Mouse (Mus musculus) lung, embryonic 14.5 days (tissue): ENCODE measurements around the gene Tbx5. TPM values are rescaled to one million over a fixed set of nuclear protein-coding genes. Genes with fewer than 3 reads are reported as not detected.

ENCODE experiments used
- ATAC-seq: fragments of 200-750 bp; cut with Nextera tagmentation; 2 replicates; pipeline ENCODE4 v1.8.0; 2017; ENCODE audit warnings: mild to moderate bottlenecking, moderate TSS enrichment, moderate library complexity; ENCODE audit not compliant: insufficient read depth
- DNase-seq: peaks from one replicate; pipeline ENCODE4 v3.0.0-alpha.2; 2015
- H3K27ac ChIP-seq: fragments of 300-500 bp; sonication (generic); 2 replicates; pipeline ENCODE4 v1.5.1; 2014; ENCODE audit warnings: low read depth, mild to moderate bottlenecking, moderate library complexity
- H3K27me3 ChIP-seq: fragments of 300-500 bp; sonication (generic); 2 replicates; pipeline ENCODE4 v1.6.1; 2014; ENCODE audit warnings: low read length, control low read depth; ENCODE audit not compliant: insufficient read depth
- H3K36me3 ChIP-seq: fragments of 300-500 bp; sonication (generic); 2 replicates; pipeline ENCODE4 v1.6.1; 2014; ENCODE audit warnings: control low read depth; ENCODE audit not compliant: insufficient read depth
- H3K4me1 ChIP-seq: fragments of 300-500 bp; sonication (generic); 2 replicates; pipeline ENCODE4 v1.6.1; 2014; ENCODE audit warnings: antibody characterized with exemption, control low read depth; ENCODE audit not compliant: insufficient read depth
- H3K4me2 ChIP-seq: fragments of 300-500 bp; sonication (generic); 2 replicates; pipeline ENCODE4 v1.6.1; 2014; ENCODE audit warnings: mild to moderate bottlenecking
- H3K4me3 ChIP-seq: fragments of 300-500 bp; sonication (generic); 2 replicates; pipeline ENCODE4 v1.5.1; 2014; ENCODE audit warnings: low read depth, low read length
- H3K9ac ChIP-seq: fragments of 300-500 bp; sonication (generic); 2 replicates; pipeline ENCODE4 v1.6.1; 2014
- H3K9me3 ChIP-seq: fragments of 300-500 bp; sonication (generic); 2 replicates; pipeline ENCODE4 v1.6.1; 2016; ENCODE audit warnings: low read depth, low read length, control low read depth
- CTCF ChIP-seq: IDR thresholded peaks from 2 replicates; pipeline ENCODE4 v1.5.1; 2016; ENCODE audit warnings: antibody characterized with exemption, low read depth
- WGBS: fragments of 180-500 bp; shearing (Covaris S2); extraction: QIAGEN DNeasy Blood & Tissue Kit; methylation state at CpG from one replicate; pipeline ENCODE4 v1.1.7; 2014; 5-methylcytosine and 5-hydroxymethylcytosine counted together
- polyA plus RNA-seq: library from polyadenylated mRNA; unstranded; fragments of >200 nt; fragmentation: Nextera tagmentation; extraction: Ambion mirVana; gene quantifications from 2 replicates; pipeline ENCODE4 v1.2.1, GENCODE M21; 2014

Gene Tbx5
- polyA plus RNA-seq, 1 experiment from 2014 or later, result 59.4 TPM

DNA sequence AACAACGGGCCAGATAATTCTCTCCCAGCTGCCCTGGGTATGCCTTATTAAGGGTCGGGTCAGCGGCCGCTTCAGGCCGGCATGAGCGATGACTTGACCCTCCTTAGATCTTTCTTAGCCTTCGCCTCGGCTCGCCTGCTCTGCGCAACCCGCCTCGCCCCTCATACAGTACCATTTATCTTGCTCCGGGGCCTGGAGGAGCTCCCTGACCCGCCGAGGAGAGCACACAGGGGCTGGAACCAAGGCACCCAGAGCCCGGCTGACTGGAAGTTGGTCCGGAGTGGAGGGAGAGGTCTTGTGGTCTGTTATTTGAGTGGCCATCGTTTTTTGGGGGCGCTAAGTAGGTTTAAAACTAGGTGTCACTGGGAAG, 4.8 kb downstream of the Tbx5 start:
- Histone ChIP-seq H3K4me1 (no peaks in the 10 kb centered on the region), H3K4me3 (peak overlapping the region; percentile 63), H3K27me3 (peaks cover 61% of the 10 kb centered on the region), H3K36me3 (peaks cover 45% of the 10 kb centered on the region), H3K27ac (peak overlapping the region; percentile 97), H3K9ac (peak overlapping the region; percentile 98), H3K4me2 (peak overlapping the region; percentile 84), H3K9me3 (no peaks in the 10 kb centered on the region)
- ATAC-seq (no peak), DNase-seq (peak; percentile 53)
- 1% methylated on average over 19 of the region's 19 CpGs for WGBS
- no peak for TF ChIP-seq CTCF

DNA sequence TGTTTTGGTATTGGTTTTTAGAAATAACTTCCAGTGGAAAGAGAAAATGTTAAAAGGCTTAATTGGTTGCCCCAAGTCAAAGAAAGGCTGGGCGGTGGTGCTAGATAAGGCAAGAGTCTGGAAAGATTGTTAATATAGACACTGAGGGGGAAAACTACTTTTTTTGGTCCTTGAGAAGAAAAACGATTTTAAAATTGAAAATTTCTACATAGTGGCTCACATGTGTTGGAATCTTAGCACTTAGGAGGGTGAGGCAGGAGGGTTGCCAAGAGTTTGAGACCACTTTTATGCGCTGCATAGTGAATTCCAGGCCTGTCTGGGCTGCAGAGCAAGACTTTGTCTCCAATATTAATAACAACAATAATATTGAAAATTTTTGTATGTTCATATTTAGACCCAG, 5.4 kb downstream of the Tbx5 start:
- H3K27ac ChIP-seq, result peak overlapping the region; percentile 97
- peaks cover 51% of the 10 kb centered on the region for H3K36me3 ChIP-seq
- H3K9me3 ChIP-seq, result no peaks in the 10 kb centered on the region
- H3K4me2 ChIP-seq, result peak overlapping the region; percentile 84
- H3K4me3 ChIP-seq, result peak overlapping the region; percentile 63
- no peaks in the 10 kb centered on the region for H3K4me1 ChIP-seq
- TF ChIP-seq CTCF, result no peak
- peak; percentile 64 for DNase-seq
- peaks cover 58% of the 10 kb centered on the region for H3K27me3 ChIP-seq
- H3K9ac ChIP-seq, result peak overlapping the region; percentile 98
- WGBS, result 8% methylated on average over 3 of the region's 3 CpGs
- no peak for ATAC-seq

DNA sequence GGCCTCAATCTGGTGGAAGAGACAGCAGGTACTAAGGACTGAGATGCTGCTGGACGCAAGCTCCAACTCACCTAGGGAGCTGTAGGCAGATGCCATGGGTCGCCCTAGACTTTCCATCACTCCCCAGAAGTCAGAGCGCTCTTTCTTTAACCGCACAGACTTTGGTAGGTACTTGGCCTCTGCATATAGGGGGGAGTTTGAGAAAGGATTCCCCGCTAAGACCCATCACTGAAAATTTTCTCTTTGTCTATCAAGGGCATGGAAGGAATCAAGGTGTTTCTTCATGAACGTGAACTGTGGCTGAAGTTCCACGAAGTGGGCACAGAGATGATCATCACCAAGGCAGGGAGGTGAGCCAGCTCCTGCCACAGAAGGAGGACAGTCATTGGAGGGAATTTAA, 6.0 kb downstream of the Tbx5 start:
- H3K9me3 ChIP-seq, result no peaks in the 10 kb centered on the region
- no peak for DNase-seq
- H3K4me1 ChIP-seq, result no peaks in the 10 kb centered on the region
- TF ChIP-seq CTCF, result no peak
- H3K27me3 ChIP-seq, result peaks cover 55% of the 10 kb centered on the region
- H3K4me2 ChIP-seq, result peak overlapping the region; percentile 84
- WGBS, result 8% methylated on average over 7 of the region's 7 CpGs
- no peak for ATAC-seq
- peak overlapping the region; percentile 98 for H3K9ac ChIP-seq
- H3K4me3 ChIP-seq, result peak overlapping the region; percentile 63
- peak overlapping the region; percentile 97 for H3K27ac ChIP-seq
- H3K36me3 ChIP-seq, result peaks cover 56% of the 10 kb centered on the region

DNA sequence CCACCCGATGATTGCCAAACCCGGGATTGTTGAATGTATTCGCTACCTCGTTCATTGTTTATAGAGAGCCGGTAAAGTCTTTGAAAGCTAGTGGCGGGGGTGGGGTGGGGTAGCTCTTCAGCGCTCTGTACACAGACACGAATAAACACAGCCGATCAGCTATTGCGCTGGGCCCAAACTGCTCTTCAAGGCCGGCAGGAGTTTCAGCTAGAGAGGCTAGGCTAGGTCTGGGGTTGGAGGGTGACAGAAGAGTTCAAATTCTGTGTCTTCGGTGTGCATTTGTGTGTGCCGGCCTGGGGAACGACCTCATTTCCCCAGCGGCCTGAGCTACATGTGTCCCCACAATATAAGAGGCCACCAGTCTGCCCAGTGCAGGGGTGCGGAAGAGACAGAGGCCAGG, 6.7 kb downstream of the Tbx5 start:
- Histone ChIP-seq H3K9ac (peak overlapping the region; percentile 98), H3K9me3 (no peaks in the 10 kb centered on the region), H3K4me3 (peak overlapping the region; percentile 63), H3K27ac (peak overlapping the region; percentile 97), H3K4me1 (peaks cover under 1% of the 10 kb centered on the region; the same call in 1 of the 2 replicates), H3K4me2 (peak overlapping the region; percentile 84), H3K36me3 (peaks cover 62% of the 10 kb centered on the region), H3K27me3 (peaks cover 59% of the 10 kb centered on the region)
- no peak for ATAC-seq
- peak; percentile 70 for DNase-seq
- 2% methylated on average over 16 of the region's 16 CpGs for whole genome bisulfite sequencing
- no peak for TF ChIP-seq CTCF

DNA sequence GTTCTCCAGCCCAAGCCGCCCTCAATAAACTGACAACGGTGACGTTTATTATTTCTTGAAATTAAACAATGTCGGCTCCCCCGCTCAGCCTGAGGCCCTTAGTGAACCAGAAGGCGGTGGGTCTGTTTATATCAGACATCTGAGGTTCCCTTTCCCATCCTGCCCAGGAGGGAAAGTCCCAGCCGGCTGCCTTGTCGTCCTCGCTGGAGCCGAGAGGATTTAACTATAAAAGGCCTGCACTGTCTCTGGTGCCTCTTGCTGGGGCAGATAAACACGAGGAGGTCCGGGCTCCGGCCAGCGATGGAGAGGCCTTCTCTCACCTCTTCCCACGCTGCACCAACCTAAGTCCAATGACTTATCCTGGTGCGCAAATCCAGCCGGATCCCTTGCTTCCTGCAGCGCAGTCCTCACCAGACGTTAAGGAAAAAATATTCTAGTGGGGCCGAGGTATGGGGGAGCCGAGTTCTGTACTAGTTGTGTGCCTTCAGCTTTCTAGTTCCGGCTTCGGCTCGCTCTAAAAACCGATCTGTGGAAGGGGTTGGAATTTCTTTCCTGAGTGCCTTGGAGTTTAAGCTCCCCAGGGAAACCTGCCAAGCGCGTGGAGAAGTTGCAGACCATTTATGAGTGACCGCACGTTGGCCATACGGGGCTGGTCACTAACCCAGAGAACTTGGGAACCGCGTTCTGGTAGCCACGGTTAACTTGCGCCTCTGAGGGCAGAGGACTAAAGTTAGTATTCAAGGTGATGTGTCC, 7.3 kb downstream of the Tbx5 start:
- peak; percentile 65 for DNase-seq

DNA sequence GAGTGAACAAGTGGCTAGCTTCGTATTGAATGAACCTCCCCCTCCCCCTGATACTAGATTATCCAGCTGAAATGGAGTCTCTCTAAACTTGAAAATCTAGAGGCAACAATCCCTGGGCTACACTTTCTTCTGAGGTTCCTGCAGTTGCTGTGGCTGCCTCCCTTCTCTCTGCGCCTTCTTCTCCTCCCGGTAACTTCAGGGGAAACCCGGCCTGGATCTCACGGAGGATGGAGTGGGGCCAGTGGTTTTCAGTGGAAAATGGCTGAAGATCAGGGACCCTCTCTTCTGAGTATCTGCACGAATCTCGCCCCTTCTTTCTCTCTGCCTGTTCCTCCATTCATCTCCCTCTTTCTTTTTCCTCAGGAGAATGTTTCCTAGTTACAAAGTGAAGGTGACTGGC, 7.9 kb downstream of the Tbx5 start:
- Histone ChIP-seq H3K27ac (peak overlapping the region; percentile 97), H3K9ac (peak overlapping the region; percentile 98), H3K27me3 (peaks cover 57% of the 10 kb centered on the region), H3K9me3 (no peaks in the 10 kb centered on the region), H3K4me1 (peaks cover 6% of the 10 kb centered on the region; the same call in 1 of the 2 replicates), H3K4me3 (peak overlapping the region; percentile 63), H3K36me3 (peaks cover 73% of the 10 kb centered on the region), H3K4me2 (peak overlapping the region; percentile 84)
- WGBS, result 3% methylated on average over 7 of the region's 7 CpGs
- no peak for TF ChIP-seq CTCF
- peak; percentile 68 for DNase-seq
- ATAC-seq, result no peak

More for the DNA sequence above, 7.3 kb downstream of the Tbx5 start:
- peak overlapping the region; percentile 63 for H3K4me3 ChIP-seq
- under 1% methylated on average over 34 of the region's 34 CpGs for WGBS
- H3K27me3 ChIP-seq, result peaks cover 58% of the 10 kb centered on the region
- peaks cover 4% of the 10 kb centered on the region; the same call in 1 of the 2 replicates for H3K4me1 ChIP-seq
- TF ChIP-seq CTCF, result no peak
- H3K9ac ChIP-seq, result peak overlapping the region; percentile 98
- peaks cover 66% of the 10 kb centered on the region for H3K36me3 ChIP-seq
- ATAC-seq, result no peak
- H3K4me2 ChIP-seq, result peak overlapping the region; percentile 84
- peak overlapping the region; percentile 97 for H3K27ac ChIP-seq
- no peaks in the 10 kb centered on the region for H3K9me3 ChIP-seq

DNA sequence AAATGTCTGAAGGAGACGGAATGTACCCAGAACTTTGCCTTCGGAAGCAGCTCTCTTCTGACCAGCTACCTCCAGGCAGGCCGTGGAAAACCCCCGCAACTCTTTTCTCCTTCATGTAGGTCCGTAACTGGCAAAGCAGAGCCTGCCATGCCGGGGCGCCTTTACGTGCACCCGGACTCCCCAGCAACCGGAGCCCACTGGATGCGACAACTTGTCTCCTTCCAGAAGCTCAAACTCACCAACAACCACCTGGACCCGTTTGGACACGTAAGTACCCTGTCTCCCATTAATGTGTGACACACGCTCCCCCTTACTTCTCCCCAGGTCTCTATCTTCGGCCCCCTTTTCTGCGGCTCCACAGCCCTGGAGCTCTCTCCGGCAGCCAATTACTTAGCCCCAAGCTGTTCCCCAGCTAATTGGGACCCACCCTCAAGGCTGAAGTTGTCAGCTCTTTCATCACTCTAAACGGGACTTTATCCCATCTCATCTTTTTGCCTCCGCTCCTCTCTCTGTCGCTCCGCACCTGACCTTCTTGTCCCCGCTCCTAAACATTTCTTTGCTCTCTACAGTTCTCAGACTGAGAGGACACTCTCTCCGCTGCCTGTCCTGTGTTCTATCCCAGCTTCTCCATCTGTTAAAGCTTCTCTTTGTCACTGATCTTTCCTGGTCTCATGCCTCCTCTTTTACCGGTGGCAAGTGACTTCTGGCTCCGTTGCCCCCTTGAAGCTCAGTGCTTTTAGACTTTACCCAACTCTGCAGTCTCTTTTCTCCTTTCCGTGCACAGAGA, 9.4 kb downstream of the Tbx5 start:
- H3K9ac ChIP-seq, result peak overlapping the region; percentile 98
- H3K4me1 ChIP-seq, result peaks cover 8% of the 10 kb centered on the region; the same call in 1 of the 2 replicates

More for the DNA sequence above, 9.4 kb downstream of the Tbx5 start:
- Histone ChIP-seq H3K4me2 (peak overlapping the region; percentile 84), H3K27me3 (peaks cover 51% of the 10 kb centered on the region), H3K36me3 (peaks cover 81% of the 10 kb centered on the region), H3K27ac (peak overlapping the region; percentile 89), H3K9me3 (no peaks in the 10 kb centered on the region), H3K4me3 (peak overlapping the region; percentile 63)
- no peak for TF ChIP-seq CTCF
- WGBS, result 7% methylated on average over 26 of the region's 26 CpGs
- DNase-seq, result peak; percentile 46
- ATAC-seq, result no peak
